Mouse (Mus musculus) megakaryocyte progenitor cell, adult 5-6 weeks (primary cell): ENCODE measurements around the gene Gm33543. TPM values are rescaled to one million over a fixed set of nuclear protein-coding genes. Genes with fewer than 3 reads are reported as not detected.

ENCODE experiments used
- ATAC-seq: replicated peaks from 2 replicates; pipeline ENCODE4 v1.8.0; 2016; ENCODE audit warnings: mild to moderate bottlenecking, moderate TSS enrichment, inconsistent platforms; ENCODE audit not compliant: poor library complexity
- total RNA-seq, 2 experiments: library from RNA; stranded (forward) in 1 of 2; stranded (reverse) in 1 of 2; fragments of 157-497, 149-512 nt in 1 of 2; fragments of 200-1000 nt in 1 of 2; gene quantifications; 2 replicates each; pipeline versions ENCODE4 v1.2.3 to v1.2.4; 2015 to 2017

The Gm33543 gene
- total RNA-seq (2015) (not detected in 2 replicates), total RNA-seq (2017) (not detected in 2 replicates)

DNA sequence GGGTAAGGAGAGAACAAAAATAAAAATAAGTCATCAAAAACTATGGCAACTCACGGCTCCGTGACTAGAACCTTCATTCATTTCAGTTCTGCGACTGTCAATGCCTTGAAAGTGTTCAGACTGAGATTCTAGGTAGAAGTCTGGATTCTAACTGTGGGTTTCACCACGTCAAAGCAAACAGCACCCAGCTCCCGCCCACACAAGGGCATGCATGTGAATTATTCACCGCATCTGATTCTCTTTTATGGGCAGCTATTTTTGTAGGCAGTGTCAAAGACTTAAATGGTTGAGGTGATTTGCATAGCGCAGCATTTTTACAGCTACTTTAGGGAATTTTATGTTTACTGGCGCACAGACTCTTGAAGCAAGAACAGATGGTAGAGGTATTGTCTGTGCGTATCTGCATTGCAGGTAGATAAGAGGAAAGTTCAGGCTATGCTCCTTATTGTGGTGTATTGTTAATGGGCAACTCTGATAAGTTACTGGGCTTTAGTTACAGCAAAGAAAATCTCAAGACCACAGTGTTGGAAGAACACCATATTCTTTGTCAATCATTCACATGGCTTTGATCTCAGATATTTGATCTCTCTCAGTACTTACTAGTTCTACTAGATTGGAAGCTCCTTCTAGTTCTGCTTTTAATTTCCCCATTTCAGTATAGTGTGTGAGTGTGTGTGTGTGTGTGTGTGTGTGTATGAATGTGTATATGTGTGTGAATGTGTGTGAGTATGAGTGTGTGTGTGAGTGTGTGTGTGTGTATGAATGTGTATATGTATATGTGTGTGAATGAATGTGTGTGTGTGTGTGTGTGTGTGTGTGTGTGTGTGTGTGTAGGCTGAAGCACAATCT is at the start of gene Gm33543:
Gene Gm33543 (minus strand): TSS at position 142 of the 849 bp plus-strand sequence.
- ATAC-seq: peak; percentile 55; the same call in 1 of the 2 replicates

DNA sequence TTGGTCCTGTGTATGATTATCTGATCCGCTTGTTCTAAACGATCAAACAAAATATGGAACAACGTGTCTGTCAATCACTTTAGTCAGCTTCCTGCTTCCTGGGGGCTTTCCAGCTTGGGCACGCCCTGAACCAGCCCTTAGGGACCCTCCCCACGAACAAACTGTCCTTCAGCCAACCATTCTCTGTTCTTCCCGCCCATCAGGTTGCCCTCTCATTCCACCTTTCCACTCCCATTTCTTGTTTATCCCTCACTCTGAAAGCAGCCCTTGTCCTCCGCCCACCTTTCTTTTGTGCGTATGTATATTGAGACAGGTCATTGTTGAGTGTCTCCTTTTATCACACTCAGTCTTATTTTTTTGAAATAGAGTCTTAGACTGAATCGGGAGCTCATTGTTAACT is 49.4 kb upstream of the Gm33543 start:
- ATAC-seq: no peak

DNA sequence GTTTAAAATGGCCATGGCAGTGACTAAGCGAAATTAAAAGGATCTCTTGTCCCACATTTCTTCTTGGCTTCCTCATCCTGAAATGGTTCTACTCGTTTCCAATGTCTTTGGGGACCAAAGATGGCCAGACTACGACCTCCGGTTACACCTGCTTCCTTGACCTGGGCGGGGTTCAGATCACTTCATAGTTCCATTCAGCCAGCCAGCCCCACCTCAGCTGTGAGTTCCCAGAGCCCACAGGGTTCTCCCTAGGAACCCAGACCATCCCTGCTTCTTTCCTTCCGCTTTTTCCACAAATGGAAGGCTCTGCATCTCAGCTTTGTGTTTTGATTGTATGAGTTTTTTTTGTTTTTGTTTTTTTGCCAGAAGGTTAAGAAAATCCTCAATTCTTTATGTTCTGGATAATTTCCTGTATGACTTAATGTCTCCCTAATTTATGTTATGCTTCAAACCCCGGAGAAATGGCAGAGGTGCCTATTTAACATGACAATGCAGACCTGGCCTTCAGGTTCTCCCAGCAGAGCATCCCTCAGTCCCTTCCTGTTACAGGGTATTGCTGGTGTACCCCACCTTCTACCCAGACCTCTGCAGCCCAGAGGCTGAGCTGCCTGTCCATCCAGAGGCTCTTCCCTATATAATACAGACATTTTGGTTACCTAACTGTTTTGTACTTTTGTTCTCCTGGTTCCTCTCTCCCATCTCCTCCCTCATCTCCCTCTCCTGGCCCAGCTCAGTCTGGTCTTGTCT is 48.7 kb upstream of the Gm33543 start:
- ATAC-seq: no peak

DNA sequence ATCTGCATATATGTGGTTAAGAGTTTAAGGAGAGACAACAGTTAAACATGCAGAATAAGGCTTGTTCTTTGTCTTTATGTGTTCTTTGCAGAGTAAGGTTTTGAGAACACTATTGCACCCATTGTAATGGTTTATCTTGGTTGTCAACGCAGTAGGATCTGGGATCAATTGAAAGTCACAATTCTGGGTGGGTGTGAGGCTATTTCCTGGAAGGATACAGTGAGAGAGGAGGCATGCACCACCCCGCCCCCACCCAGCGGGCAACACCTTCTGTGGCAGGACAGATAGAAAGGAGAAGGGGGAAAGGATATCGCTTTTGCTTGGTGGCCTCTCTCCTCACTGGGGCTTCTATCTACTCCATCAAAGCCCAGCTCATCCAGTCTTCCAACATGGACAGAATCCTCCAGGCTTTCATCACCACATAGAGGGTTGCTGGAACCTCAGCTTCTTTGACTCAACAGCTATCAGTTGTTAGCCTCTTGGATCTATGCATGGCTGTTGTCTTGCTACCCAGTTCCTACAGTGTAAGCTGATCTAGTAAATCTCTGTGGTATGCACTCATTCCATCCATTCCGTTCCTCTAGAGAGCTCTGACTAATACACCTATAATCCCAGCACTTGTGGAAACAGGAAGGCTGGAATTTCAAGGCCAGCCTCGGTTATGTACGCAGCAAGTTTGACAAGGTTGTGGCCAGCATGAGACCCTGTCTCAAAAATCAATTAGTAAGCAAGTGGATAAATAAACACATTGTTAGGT is 41.2 kb upstream of the Gm33543 start:
- ATAC-seq: no peak

DNA sequence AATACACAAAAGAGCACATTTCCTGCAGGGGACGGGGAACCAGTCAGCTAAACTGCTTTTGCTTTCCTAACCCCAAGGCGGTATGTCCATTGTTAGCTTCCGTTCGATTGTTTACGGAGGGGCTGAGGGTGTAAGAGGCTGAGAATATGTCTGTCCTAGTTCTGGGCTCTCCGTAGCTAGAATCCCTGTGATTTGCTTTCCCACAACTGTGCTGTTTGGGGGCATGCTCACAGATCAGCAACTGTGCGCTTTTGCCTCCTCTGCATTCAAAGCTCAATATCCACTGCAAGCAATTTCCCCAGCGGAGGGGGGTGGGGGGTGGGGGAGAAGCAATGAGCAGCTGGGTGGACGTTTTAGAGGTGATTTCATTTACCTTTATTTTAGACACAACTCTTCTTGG is 39.3 kb upstream of the Gm33543 start:
- ATAC-seq: no peak

DNA sequence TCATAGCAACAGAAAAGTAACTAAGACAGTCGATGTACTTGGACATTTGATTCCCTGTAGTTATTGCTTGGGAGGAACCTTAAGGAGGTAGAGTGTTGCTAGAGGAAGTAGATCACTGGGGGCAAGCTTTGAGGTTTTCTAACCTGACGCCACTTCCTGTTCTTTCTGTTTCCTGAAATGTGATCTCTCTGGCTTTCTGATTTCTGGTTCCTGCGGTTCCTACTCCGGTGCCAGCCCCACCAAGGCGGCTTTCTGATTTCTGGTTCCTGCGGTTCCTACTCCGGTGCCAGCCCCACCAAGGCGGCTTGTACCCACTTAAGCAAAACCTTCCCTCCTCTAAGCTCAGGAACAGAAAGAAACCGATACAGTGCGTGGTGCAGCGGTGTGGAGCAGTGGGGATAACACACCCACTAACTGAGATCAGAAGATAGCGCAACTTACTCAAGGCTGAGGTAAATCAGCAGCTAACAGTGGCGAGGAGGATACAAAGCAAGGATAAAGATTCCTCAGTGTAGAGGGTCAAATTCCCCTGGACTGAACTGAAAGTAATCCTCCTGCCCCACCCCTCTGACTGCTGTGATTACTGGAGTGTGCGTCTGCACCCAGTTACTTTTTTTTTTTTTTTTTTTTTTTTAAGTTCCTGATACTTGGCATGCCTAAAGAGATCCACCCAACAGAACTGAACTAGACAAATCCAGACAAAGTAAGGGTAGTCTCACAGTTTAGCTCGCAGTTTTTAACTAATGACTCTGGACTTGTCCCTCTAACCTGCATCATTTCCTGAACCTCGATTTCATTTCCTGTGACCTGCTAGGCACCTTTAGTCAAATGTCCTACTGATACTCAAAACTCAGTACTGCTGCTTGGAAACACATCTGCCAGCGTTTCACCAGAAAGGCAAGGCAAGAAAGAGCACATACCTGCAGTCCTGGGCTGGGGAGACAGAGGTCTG is 37.5 kb upstream of the Gm33543 start:
- ATAC-seq: peak; percentile 93

DNA sequence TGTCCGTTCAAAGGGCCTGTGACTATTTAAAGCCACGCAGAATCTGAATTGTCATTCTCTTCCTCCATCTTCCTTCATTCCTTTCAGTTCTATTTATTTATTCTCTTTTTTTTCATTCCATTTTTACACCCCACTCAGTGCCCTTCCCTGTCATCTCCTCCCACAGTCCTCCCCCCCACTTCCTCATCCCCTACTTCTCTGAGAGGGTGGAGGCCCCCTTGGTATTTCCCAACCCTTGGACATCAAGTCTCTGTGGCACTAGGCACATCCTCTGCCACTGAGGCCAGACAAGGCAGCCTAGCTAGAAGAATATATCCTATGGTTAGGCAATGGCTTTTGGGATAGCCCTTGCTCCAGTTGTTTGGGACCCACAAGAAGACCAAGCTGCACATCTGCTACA is 28.1 kb upstream of the Gm33543 start:
- peak; percentile 64; the same call in 1 of the 2 replicates for ATAC-seq

DNA sequence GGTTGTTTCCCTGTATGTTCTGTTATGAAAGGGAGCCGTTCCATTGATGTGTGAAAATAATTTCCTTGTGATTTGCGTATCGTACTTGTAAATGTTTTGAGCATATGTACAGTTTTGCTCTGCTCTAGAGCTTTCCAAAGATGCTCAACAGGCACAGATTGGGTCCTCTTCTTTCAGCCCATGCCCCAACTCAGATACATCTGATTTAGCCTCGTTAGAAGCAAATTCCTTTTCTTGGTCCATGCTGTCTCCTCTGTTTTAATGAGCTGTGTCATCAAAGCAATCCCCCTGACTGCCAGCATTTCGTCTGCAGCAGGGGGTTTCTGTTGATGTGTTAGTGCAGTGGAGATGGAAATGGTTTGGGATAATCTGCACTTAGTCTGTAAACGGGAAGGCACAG is 25.6 kb upstream of the Gm33543 start:
- ATAC-seq: no peak

DNA sequence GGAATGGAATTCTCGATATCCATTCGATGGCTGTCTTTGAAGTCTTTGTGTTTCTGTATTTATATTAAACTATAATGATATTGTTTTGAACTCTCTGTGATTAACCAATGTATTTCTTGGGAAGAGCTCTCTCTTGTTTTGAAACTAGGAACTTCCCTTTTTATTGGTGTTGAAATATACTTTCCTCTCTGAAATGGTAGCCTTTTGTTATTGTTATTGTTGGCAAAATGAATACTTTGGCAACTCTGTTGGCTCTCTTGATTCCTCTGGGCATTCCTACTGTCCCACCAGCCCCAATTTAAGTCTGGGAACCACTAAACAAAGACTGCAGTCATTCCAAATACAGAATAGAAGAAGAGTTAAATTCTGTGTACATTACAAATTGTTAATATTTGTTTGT is 24.9 kb upstream of the Gm33543 start:
- peak; percentile 54 for ATAC-seq

DNA sequence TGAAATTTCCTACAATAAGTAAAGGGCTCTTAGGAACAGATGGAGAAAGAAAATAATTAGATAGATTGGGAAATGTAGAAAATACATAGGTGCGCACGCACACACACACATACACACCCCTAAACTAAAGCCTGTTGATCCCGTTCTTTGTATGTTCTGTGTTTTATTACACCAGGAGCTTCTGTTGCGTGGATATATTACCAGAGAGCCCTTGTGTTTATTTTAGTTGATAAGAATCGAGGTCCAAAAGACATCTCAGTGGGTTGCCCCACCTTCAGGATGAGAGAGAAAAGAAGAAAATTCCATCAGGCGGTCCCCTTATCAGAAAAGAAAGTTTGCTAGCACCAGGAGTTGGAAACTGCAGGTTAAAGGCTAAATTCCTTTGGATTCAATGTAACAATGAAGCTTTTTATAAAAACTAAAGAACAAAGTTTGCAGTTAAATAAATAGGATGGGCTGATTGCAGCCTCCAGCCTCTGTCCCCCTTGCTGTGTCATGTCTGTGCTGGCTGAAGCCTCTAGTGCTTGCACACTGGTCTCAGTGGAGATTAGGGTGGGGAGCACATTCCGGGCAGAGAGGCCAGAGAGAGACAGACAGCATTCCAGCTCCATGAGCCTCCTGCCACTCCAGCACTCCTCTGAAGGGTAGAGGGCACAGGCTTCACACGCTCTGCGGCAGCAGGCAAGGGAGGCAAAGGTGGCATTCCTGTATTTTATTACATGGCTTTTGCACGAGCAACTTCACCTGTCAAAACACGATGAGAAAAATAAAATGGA is 21.8 kb upstream of the Gm33543 start:
- ATAC-seq: no peak

DNA sequence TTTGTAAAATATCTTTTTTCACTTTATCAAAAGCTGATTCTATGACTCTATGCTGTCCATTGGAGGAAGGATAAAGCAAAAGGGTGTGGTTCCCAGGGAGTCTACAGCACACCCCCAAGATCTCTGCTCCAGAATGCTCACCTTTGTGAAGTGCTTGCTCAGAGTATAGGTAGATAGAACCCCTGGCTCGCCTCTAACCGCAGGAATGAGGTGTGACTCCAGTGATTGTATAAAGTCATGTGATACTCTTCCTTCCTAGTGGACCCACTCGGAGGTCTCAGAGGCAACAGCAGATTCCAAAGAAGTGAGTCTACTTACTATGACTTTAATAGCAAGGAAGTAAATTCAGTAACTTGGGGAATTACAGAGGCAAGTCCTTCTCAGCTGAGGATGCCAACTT is 19.9 kb upstream of the Gm33543 start:
- no peak for ATAC-seq

DNA sequence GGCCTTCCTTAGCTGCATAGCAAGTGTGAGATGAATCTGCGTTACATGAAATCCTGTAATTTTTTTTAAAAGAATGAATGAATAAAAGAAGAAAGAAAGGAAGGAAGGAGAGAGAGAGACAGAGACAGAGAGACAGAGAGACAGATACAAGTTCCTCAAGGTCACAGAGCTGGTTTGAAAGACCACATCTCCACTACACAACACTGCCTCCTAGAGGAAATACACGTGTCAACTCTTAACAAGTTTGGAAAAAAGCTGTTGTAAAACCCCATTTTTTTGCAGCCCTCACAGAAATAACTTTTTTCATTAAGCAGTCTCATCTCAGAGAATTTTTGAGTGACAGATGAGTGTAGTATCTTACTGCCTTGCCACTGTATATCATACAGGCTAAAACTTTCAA is 15.4 kb upstream of the Gm33543 start:
- ATAC-seq: peak; percentile 97

DNA sequence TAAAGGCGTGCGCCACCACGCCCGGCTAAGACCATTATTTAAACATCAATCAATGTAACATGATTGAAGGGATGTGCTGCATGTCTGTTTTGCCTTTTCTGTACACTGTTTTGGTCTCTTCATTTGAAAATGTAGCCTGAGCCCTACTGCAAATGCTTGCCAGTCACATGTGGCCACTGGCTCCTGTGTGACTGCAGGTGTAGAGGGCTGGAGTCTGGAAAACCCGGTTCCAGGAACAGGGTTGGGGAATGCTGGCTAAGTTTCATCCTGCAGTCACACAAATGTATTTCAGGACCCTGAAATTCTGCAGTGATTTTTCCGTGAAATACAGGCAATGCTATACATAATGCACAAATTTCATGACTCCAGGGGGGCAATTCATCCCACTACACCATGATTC is 12.7 kb upstream of the Gm33543 start:
- no peak for ATAC-seq

DNA sequence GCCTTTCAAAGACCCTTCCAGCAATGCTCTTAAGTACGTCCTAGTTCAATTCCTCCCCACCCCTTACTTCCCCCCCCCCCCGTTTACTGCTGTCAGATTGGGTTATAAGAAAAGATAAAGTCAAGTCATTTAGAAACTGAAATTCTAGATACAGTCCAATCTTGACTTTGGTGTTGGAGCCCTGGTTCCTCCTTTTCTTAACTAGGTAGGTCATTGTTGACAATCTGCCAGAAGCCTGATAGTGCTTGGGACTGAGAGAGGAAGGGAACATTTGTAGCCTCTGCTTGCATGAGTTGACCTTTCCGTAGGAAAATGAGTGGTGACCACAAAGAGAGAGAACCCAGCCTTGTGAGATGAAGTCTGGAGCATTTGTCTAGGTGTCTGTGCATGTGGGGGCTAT is 7.8 kb upstream of the Gm33543 start:
- peak; percentile 39 for ATAC-seq

DNA sequence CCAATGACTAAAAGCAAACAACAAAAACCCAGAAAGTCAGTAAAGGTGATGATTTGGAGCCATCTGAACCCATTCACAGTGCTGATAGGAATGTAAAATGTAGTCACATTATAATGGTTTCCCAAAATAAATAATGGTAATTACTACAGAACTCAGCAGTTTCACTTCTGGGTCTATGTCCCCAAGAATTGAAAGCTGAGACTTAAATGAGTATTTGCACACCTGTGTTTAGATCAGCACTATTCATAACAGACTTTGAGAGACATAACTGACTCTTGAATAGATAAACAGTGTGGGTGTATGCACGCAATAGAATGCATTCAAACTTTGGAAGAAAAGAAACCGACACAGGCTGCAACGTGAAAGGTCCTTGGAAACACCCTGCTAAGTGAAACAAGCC is 4.0 kb upstream of the Gm33543 start:
- no peak for ATAC-seq

DNA sequence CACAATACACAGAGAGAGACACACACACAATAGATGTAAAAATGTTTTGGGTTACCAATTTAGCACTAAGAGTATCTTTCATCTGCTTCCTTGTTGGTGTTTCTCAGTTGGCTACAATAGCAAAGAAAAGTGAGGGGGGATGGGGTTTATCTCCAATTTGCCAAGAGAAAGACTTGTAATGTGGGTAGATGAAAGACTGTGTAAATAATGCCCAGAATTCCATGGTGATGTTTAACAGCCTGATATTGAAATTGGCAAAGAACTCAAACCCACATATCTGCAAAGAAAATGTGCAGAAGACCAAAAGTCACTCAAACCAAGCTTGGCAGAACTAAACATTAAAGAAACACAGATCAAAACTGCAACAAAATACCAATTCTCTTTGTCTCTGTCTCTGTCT is 3.6 kb upstream of the Gm33543 start:
- ATAC-seq: no peak

DNA sequence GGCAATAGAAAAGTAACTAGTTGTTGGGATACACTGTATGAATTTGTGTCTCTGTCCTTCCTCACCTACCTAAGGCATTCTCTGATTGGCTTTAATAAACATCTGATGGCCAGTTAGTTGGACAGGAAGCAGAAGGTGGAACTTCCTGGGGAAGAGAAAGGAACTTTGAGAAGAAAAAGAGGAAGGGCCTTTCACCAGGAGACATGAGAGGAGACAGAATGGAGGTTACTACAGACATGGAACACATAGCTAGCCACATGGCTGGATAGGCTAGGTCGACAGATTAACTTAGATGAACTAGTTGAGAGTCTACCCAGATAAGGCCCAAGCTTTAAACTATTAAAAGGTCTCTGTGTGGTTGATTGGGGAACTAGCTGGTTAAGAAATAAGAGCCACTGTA is 1.1 kb upstream of the Gm33543 start:
- ATAC-seq: peak; percentile 66

DNA sequence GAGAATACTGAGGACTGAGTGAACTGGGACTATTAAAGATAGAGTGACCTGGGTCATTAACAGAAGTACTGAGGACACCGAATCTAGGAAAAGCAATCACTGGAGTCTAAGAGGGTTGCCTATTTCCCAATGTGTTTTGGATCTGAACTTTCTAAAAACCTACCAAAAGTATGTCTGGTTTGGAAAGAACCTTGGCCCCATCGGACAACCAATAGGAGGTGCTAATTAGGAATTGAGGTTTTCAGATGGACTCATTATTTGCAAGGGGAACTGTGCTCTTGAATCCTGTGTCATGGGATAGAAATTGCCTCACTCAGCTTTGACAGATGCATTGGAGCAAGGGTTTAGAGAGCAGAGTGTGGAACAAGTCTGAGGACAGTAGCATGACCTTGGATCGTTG is 1.5 kb downstream of the Gm33543 start:
- no peak for ATAC-seq

DNA sequence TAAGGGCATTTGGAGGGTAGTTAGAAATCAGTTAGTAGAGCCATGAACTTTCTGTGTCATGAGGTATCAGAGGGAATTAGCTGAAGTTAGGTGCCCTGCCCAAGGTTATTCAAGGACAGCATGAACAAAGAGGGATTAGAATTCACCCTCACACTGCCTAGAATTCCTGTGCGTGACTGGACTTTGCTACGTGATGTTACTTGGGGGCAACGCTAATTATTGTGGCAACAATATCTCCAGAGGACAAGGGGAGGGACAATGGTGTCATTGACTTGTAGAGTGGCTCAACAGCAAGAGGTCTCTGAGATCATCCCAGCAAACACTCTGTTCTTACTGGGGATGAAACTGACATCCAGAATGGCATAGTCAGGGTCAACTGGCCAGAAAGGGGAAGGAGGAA is 2.9 kb downstream of the Gm33543 start:
- no peak for ATAC-seq

DNA sequence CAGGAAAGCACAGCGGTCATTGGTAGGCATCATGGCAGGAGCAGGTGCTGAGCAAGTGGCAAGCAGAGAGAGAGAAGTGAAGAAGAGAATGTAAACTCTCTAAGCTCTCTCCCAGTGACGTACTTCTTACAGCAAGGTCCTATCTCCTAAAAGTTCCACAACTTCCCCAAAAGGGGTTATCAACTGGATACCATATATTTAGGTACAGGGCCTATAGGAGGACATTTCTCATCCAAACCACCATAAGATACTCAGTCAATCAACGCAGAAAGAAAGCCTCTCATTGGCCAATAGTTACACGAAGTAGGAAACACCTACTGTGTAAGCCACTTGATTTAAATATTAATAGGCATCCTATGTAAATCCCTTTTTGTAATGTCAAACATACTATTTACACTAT is 3.7 kb downstream of the Gm33543 start:
- no peak for ATAC-seq
